Comparison of ENCODE assay signal across 12 mouse cellular contexts in genomic region chr8:20387121-20387794, GRCm38 (mm10). TPM values are rescaled to one million over a fixed set of nuclear protein-coding genes. Genes with fewer than 3 reads are reported as not detected.
DNase-seq lines count a peak whose midpoint lies in the region; ATAC-seq and TF ChIP-seq lines count a peak whose summit lies in the region.
"Not testable (repeated sequence)": the region's sequence is repeated elsewhere in the genome, so short reads cannot be mapped to it uniquely, and the experiment has no call there.
"Had no signal": no experiment of that assay in that cellular context is flagged by ENCODE, and none has a peak within 500 bp of the region (broad histone marks: within the 10 kb centered on the region; RNA-seq: fewer than 3 reads in every experiment).

No protein-coding gene starts in this region.

- not testable (repeated sequence) for TF ChIP-seq EP300 in heart, adult 2 months (IDR thresholded peaks at IDR 0.05; ENCODE audit: insufficient read depth, low read depth, low read length)

- H3K27ac ChIP-seq in heart, adult 2 months, result not testable (repeated sequence)

- 79% methylated on average over 2 of the region's 8 CpGs for WGBS in heart, adult 2 months

- peak; percentile 6 for DNase-seq in A20 (ENCODE audit: low read depth, low spot score)
- peak; percentile 5 to 7 for DNase-seq in adrenal gland, postnatal 36 days
- DNase-seq in heart, adult 2 months, result peak; percentile 24 to 38
- DNase-seq in layer of hippocampus, adult 11-12 months (ENCODE audit: low spot score), result peak; percentile 36
- peak; percentile 7 for DNase-seq in lung, postnatal 14 days
- peak; percentile 21 to 39 for DNase-seq in spleen, postnatal 10 days (ENCODE audit: low spot score in 2 of 2)
- peak; percentile 45 for DNase-seq in urinary bladder, adult 2 months (ENCODE audit: low spot score)

- not testable (repeated sequence) for H3K4me3 ChIP-seq in heart, adult 2 months

- H3K79me2 ChIP-seq in heart, adult 2 months (replicated peaks; ENCODE audit: control insufficient read depth, insufficient read depth, low read length), result not testable (repeated sequence)

- not testable (repeated sequence) for TF ChIP-seq POLR2A in heart, adult 2 months (IDR thresholded peaks at IDR 0.05; ENCODE audit: insufficient read depth, low read depth, low read length)

- not testable (repeated sequence) for TF ChIP-seq CTCF in heart, adult 2 months (IDR thresholded peaks at IDR 0.05)

- intact Hi-C loops in heart, adult 2 months (cut with DNase I), result not testable (repeated sequence)

- not testable (repeated sequence) for H3K4me1 ChIP-seq in heart, adult 2 months (ENCODE audit: control insufficient read depth, insufficient read depth, low read length)

- not testable (repeated sequence) for H3K36me3 ChIP-seq in heart, adult 2 months (ENCODE audit: control insufficient read depth, insufficient read depth, low read length)

- H3K27me3 ChIP-seq in heart, adult 2 months (ENCODE audit: control insufficient read depth, insufficient read depth, low read length), result not testable (repeated sequence)

- H3K9ac ChIP-seq in heart, adult 2 months (ENCODE audit: low read depth, low read length), result not testable (repeated sequence)

- ATAC-seq in erythroid progenitor cell, adult 5-6 weeks (replicated peaks; ENCODE audit: low FRiP score, poor library complexity, severe bottlenecking), result peak; percentile 59; the same call in 1 of the 2 replicates

RNA-seq across cellular contexts. Expression of gene Gm15319, which starts 24.2 kb away (rescaled TPM):
- not detected for total RNA-seq in adrenal gland, postnatal 36 days (2021)
- total RNA-seq in erythroid progenitor cell, adult 5-6 weeks (2015; ENCODE audit: low replicate concordance), result not detected in 2 replicates
- not detected in 2 replicates for total RNA-seq in erythroid progenitor cell, adult 5-6 weeks (2017; ENCODE audit: low replicate concordance)
- under 1 TPM; 0.16 to 0.32 TPM for total RNA-seq in heart, adult 2 months (2021)
- polyA plus RNA-seq in heart, adult 2 months (2012; rRNA removed), result 0.26 TPM in 1 of 2 replicates, not detected in the other
- 0.04 TPM in 1 of 2 replicates, not detected in the other for polyA plus RNA-seq in urinary bladder, adult 2 months (2012; rRNA removed)
- polyA plus RNA-seq: heart, embryonic 16.5 days; large intestine, adult 2 months; liver, postnatal 0 days; neural tube, embryonic 13.5 days had no signal
